Mouse (Mus musculus) kidney, adult 2 months (tissue): ENCODE results near the gene Ctbp2. TPM values are rescaled to one million over a fixed set of nuclear protein-coding genes. Genes with fewer than 3 reads are reported as not detected.

Source experiments
- DNase-seq: peaks from one replicate; pipeline ENCODE4 v3.0.0; 2021
- H3K27ac ChIP-seq: fragments of 200-500 bp; 2 replicates; pipeline ENCODE4 v1.5.1; 2012; ENCODE audit warnings: low read depth, low read length, control low read depth, inconsistent platforms; ENCODE audit not compliant: insufficient read depth
- H3K27me3 ChIP-seq: fragments of 200-500 bp; replicated peaks from 2 replicates; pipeline ENCODE4 v1.6.1; 2012; ENCODE audit warnings: mild to moderate bottlenecking, moderate library complexity, low read length, inconsistent platforms; ENCODE audit not compliant: control insufficient read depth, insufficient read depth
- H3K36me3 ChIP-seq: fragments of 200-500 bp; 2 replicates; pipeline ENCODE4 v1.6.1; 2012; ENCODE audit warnings: mild to moderate bottlenecking, moderate library complexity, low read length, inconsistent platforms; ENCODE audit not compliant: control insufficient read depth, insufficient read depth
- H3K4me1 ChIP-seq: fragments of 200-500 bp; 2 replicates; pipeline ENCODE4 v1.6.1; 2011; ENCODE audit warnings: low read length; ENCODE audit not compliant: control insufficient read depth, insufficient read depth
- H3K4me3 ChIP-seq: fragments of 200-500 bp; 2 replicates; pipeline ENCODE4 v1.5.1; 2011; ENCODE audit warnings: mild to moderate bottlenecking, low read depth, low read length, control low read depth; ENCODE audit not compliant: insufficient read depth
- CTCF ChIP-seq: fragments of 200-500 bp; conservative IDR thresholded peaks from 2 replicates; pipeline ENCODE4 v1.5.1; 2011; ENCODE audit warnings: low read depth, mild to moderate bottlenecking, control low read depth, low read length, moderate library complexity, mixed read lengths; ENCODE audit not compliant: insufficient read depth, insufficient read length
- POLR2A ChIP-seq: fragments of 200-500 bp; IDR thresholded peaks from one replicate; pipeline ENCODE4 v1.6.1; 2011; ENCODE audit warnings: low read depth, low read length, control low read depth
- WGBS: fragments of 180-500 bp; shearing (Covaris S2); methylation state at CpG from one replicate; pipeline ENCODE4 v1.1.7; 2018; 5-methylcytosine and 5-hydroxymethylcytosine counted together
- polyA plus RNA-seq: library from polyadenylated mRNA; depleted of rRNA; stranded (reverse); fragments of >200 nt; gene quantifications from 2 replicates; pipeline ENCODE4 v1.2.3, GENCODE M21; 2012

Gene Ctbp2
- polyA plus RNA-seq, 1 experiment = 48.6 TPM

GRCm38 (mm10) chr7:133066776-133067175 is 57.4 kb downstream of the Ctbp2 start:
- Histone ChIP-seq H3K27ac (no peak overlapping the region), H3K4me1 (peaks cover 35% of the 10 kb centered on the region), H3K36me3 (no peaks in the 10 kb centered on the region), H3K4me3 (no peak overlapping the region), H3K27me3 (no peaks in the 10 kb centered on the region)
- peak; percentile 41 for DNase-seq
- no peak for TF ChIP-seq POLR2A
- no peak for TF ChIP-seq CTCF
- 40% methylated on average over 6 of the region's 6 CpGs for WGBS

GRCm38 (mm10) chr7:133062055-133062454 is 62.1 kb downstream of the Ctbp2 start:
- TF ChIP-seq CTCF (no peak), POLR2A (no peak)
- H3K4me1 ChIP-seq = peaks cover 28% of the 10 kb centered on the region
- no peak overlapping the region for H3K4me3 ChIP-seq
- 58% methylated on average over 3 of the region's 3 CpGs for WGBS
- H3K27ac ChIP-seq = no peak overlapping the region
- no peaks in the 10 kb centered on the region for H3K36me3 ChIP-seq
- DNase-seq = peak; percentile 60
- no peaks in the 10 kb centered on the region for H3K27me3 ChIP-seq

GRCm38 (mm10) chr7:133060170-133060569 is 64.0 kb downstream of the Ctbp2 start:
- no peak overlapping the region for H3K27ac ChIP-seq
- peaks cover 32% of the 10 kb centered on the region for H3K4me1 ChIP-seq
- H3K36me3 ChIP-seq = no peaks in the 10 kb centered on the region
- WGBS = 77% methylated on average over 6 of the region's 6 CpGs
- H3K4me3 ChIP-seq = no peak overlapping the region
- TF ChIP-seq POLR2A (no peak), CTCF (no peak)
- DNase-seq = no peak
- no peaks in the 10 kb centered on the region for H3K27me3 ChIP-seq

GRCm38 (mm10) chr7:133059517-133060104 is 64.5 kb downstream of the Ctbp2 start:
- H3K36me3 ChIP-seq = no peaks in the 10 kb centered on the region
- no peak overlapping the region for H3K27ac ChIP-seq
- H3K4me1 ChIP-seq = peaks cover 32% of the 10 kb centered on the region
- no peaks in the 10 kb centered on the region for H3K27me3 ChIP-seq
- DNase-seq = no peak
- no peak overlapping the region for H3K4me3 ChIP-seq
- TF ChIP-seq CTCF = no peak
- TF ChIP-seq POLR2A = no peak
- WGBS = 53% methylated on average over 9 of the region's 9 CpGs

- 31% methylated on average over 6 of the region's 6 CpGs for WGBS
- no peak for TF ChIP-seq POLR2A
- no peak for TF ChIP-seq CTCF
- Histone ChIP-seq H3K36me3 (no peaks in the 10 kb centered on the region), H3K27ac (no peak overlapping the region), H3K27me3 (no peaks in the 10 kb centered on the region), H3K4me1 (peaks cover 36% of the 10 kb centered on the region), H3K4me3 (no peak overlapping the region)
- no peak for DNase-seq
Measured at GRCm38 (mm10) chr7:133059150-133059509, 65.0 kb downstream of the Ctbp2 start.

- H3K27me3 ChIP-seq = no peaks in the 10 kb centered on the region
- no peak overlapping the region for H3K4me3 ChIP-seq
- no peak overlapping the region for H3K27ac ChIP-seq
- DNase-seq = no peak
- no peaks in the 10 kb centered on the region for H3K36me3 ChIP-seq
- peaks cover 41% of the 10 kb centered on the region for H3K4me1 ChIP-seq
- TF ChIP-seq CTCF (no peak), POLR2A (no peak)
- 86% methylated on average over 12 of the region's 12 CpGs for WGBS
Measured at GRCm38 (mm10) chr7:133058496-133059149, 65.5 kb downstream of the Ctbp2 start.

- H3K27ac ChIP-seq = no peak overlapping the region
- peak; percentile 66 for DNase-seq
- H3K27me3 ChIP-seq = no peaks in the 10 kb centered on the region
- TF ChIP-seq CTCF = no peak
- TF ChIP-seq POLR2A = no peak
- H3K4me1 ChIP-seq = peaks cover 47% of the 10 kb centered on the region
- H3K36me3 ChIP-seq = no peaks in the 10 kb centered on the region
- no peak overlapping the region for H3K4me3 ChIP-seq
- WGBS = 75% methylated on average over 8 of the region's 8 CpGs
Measured at GRCm38 (mm10) chr7:133056924-133057323, 67.2 kb downstream of the Ctbp2 start.
